15 mouse cellular contexts compared by ENCODE assay signal in genomic region chr16:40369677-40370076, GRCm38 (mm10).
"Had no signal": no experiment of that assay in that cellular context is flagged by ENCODE, and none has a peak within 500 bp of the region (broad histone marks: within the 10 kb centered on the region; RNA-seq: fewer than 3 reads in every experiment).

No protein-coding gene starts in this region.

- H3K27me3 ChIP-seq: kidney, embryonic 15.5 days; liver, embryonic 13.5 days; midbrain, embryonic 12.5 days; midbrain, embryonic 15.5 days; neural tube, embryonic 13.5 days had no signal

- ATAC-seq: midbrain, embryonic 15.5 days had no signal

- H3K4me3 ChIP-seq: kidney, embryonic 15.5 days; liver, embryonic 13.5 days; midbrain, embryonic 12.5 days; midbrain, embryonic 15.5 days; myocyte; neural tube, embryonic 13.5 days had no signal

- H3K36me3 ChIP-seq: kidney, embryonic 15.5 days; liver, embryonic 13.5 days; midbrain, embryonic 12.5 days; midbrain, embryonic 15.5 days; neural tube, embryonic 13.5 days had no signal

- H3K9ac ChIP-seq: kidney, embryonic 15.5 days; liver, embryonic 13.5 days; midbrain, embryonic 12.5 days; midbrain, embryonic 15.5 days; neural tube, embryonic 13.5 days had no signal

- DNase-seq: kidney, postnatal 10 days; kidney, postnatal 36 days; layer of hippocampus, adult 9-11 months; liver, embryonic 13.5 days; lung, adult 2 months; lung, postnatal 14 days; lung, postnatal 4 days; retina, postnatal 1 day; thymus, adult 18-20 months; thymus, postnatal 36 days had no signal

- H3K27ac ChIP-seq: kidney, embryonic 15.5 days; liver, embryonic 13.5 days; midbrain, embryonic 12.5 days; midbrain, embryonic 15.5 days; neural tube, embryonic 13.5 days had no signal

- H3K4me2 ChIP-seq: kidney, embryonic 15.5 days; liver, embryonic 13.5 days; midbrain, embryonic 12.5 days; midbrain, embryonic 15.5 days; neural tube, embryonic 13.5 days had no signal

- H3K9me3 ChIP-seq: kidney, embryonic 15.5 days; liver, embryonic 13.5 days; midbrain, embryonic 12.5 days; midbrain, embryonic 15.5 days; neural tube, embryonic 13.5 days had no signal

- H3K4me1 ChIP-seq: kidney, embryonic 15.5 days; liver, embryonic 13.5 days; midbrain, embryonic 12.5 days; midbrain, embryonic 15.5 days; neural tube, embryonic 13.5 days had no signal
